Mouse (Mus musculus) kidney, adult 2 months (tissue): ENCODE results near the gene Lrpprc.

Experiments used
- CTCF ChIP-seq: fragments of 200-500 bp; conservative IDR thresholded peaks from 2 replicates; pipeline ENCODE4 v1.5.1; 2011; ENCODE audit warnings: low read depth, mild to moderate bottlenecking, control low read depth, low read length, moderate library complexity, mixed read lengths; ENCODE audit not compliant: insufficient read depth, insufficient read length
- POLR2A ChIP-seq: fragments of 200-500 bp; IDR thresholded peaks from one replicate; pipeline ENCODE4 v1.6.1; 2011; ENCODE audit warnings: low read depth, low read length, control low read depth

GRCm38 (mm10) chr17:84713563-84714164 is 76.9 kb downstream of the Lrpprc start:
- TF ChIP-seq CTCF (no peak), POLR2A (no peak)
